Mouse (Mus musculus) forebrain, embryonic 12.5 days (tissue): ENCODE data around the gene 1700018B08Rik. TPM values are rescaled to one million over a fixed set of nuclear protein-coding genes. Genes with fewer than 3 reads are reported as not detected.

Source experiments
- ATAC-seq: fragments of 200-750 bp; cut with Nextera tagmentation; 2 replicates; pipeline ENCODE4 v1.8.0; 2017; ENCODE audit warnings: moderate TSS enrichment; ENCODE audit not compliant: low FRiP score
- H3K27ac ChIP-seq: fragments of 300-500 bp; sonication (generic); 2 replicates; pipeline ENCODE4 v1.5.1; 2016; ENCODE audit warnings: mild to moderate bottlenecking
- H3K27me3 ChIP-seq: fragments of 300-500 bp; sonication (generic); 2 replicates; pipeline ENCODE4 v1.6.1; 2016; ENCODE audit warnings: mild to moderate bottlenecking
- H3K36me3 ChIP-seq: fragments of 300-500 bp; sonication (generic); replicated peaks from 2 replicates; pipeline ENCODE4 v1.6.1; 2016; ENCODE audit warnings: mild to moderate bottlenecking
- H3K4me1 ChIP-seq: fragments of 300-500 bp; sonication (generic); 2 replicates; pipeline ENCODE4 v1.6.1; 2016
- H3K4me2 ChIP-seq: fragments of 300-500 bp; sonication (generic); 2 replicates; pipeline ENCODE4 v1.6.1; 2016; ENCODE audit warnings: mild to moderate bottlenecking, moderate library complexity
- H3K4me3 ChIP-seq: fragments of 300-500 bp; sonication (generic); replicated peaks from 2 replicates; pipeline ENCODE4 v1.5.1; 2016; ENCODE audit warnings: mild to moderate bottlenecking
- H3K9ac ChIP-seq: fragments of 300-500 bp; sonication (generic); 2 replicates; pipeline ENCODE4 v1.6.1; 2016; ENCODE audit warnings: mild to moderate bottlenecking
- H3K9me3 ChIP-seq: fragments of 300-500 bp; sonication (generic); 2 replicates; pipeline ENCODE4 v1.6.1; 2016
- WGBS: fragments of 180-500 bp; shearing (Covaris S2); methylation state at CpG from one replicate; pipeline ENCODE4 v1.1.7; 2016; 5-methylcytosine and 5-hydroxymethylcytosine counted together
- polyA plus RNA-seq: library from polyadenylated mRNA; unstranded; fragments of >200 nt; fragmentation: Nextera tagmentation; extraction: Ambion mirVana; gene quantifications from 2 replicates; pipeline ENCODE4 v1.2.1, GENCODE M21; 2016

Gene 1700018B08Rik
- not detected in 2 replicates for polyA plus RNA-seq

DNA sequence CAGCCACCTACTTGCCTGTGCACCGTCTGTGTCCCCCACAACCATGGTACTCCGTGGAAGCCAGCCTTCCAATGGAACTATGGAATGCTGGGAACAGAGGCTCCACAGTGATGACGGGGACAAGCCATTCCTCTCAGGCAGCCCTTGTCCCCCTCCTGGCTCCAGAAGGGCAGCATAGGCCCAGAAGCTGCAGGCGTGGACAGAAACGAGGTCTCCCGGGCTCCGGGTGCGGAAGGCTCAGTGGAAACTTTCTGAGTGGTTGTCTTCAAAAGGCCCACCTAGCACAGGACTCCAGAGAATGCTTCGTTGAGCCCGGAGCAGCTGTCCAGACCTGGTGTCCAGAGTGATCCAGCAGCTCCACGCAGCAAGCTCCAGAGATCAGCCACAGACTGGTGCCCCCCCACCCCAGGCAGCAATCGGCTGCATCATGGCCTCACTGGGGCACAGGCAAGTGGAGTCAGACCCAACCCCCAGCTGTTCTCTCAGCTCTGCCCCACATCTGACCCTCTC lies at the start of gene 1700018B08Rik:
Gene 1700018B08Rik, minus strand, starts transcription at position 45 of the 510 bp plus-strand sequence.
- no peaks in the 10 kb centered on the region for H3K4me1 ChIP-seq
- H3K27me3 ChIP-seq, result peaks cover 7% of the 10 kb centered on the region; the same call in 1 of the 2 replicates
- H3K36me3 ChIP-seq, result 0 out of 2 replicates have a peak, but pooled peaks cover 2% of the 10 kb centered on the region
- no peak within 1 kb of the TSS for H3K27ac ChIP-seq
- WGBS, result 88% methylated on average over 12 of the region's 12 CpGs
- no peak within 1 kb of the TSS for H3K4me2 ChIP-seq
- no peak within 1 kb of the TSS for H3K9ac ChIP-seq
- no peak within 1 kb of the TSS for H3K4me3 ChIP-seq
- H3K9me3 ChIP-seq, result no peaks in the 10 kb centered on the region
- no peak for ATAC-seq

DNA sequence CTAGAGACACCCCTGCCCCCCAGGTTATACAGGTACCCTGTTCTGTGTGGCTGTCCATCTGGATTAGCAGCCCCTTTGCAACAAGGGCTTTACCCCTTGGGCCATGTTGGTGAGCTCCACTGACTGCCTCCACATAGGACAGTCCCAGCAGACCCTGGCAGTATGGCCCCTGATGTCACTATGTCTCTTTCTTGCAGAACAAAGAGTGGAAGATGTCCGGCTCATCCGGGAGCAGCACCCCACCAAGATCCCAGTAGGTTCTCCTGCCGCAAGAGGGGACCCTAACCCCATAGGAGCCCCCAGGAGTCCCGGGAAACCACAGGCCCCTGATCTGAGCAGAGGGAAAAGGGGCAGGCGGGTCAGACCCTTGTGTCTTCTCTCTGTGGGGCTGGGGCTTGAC lies 49.2 kb upstream of the 1700018B08Rik start:
- H3K4me1 ChIP-seq, result peaks cover 26% of the 10 kb centered on the region
- H3K4me3 ChIP-seq, result no peak overlapping the region
- peaks cover 43% of the 10 kb centered on the region for H3K36me3 ChIP-seq
- H3K9ac ChIP-seq, result no peak overlapping the region
- H3K27ac ChIP-seq, result no peak overlapping the region
- no peaks in the 10 kb centered on the region for H3K27me3 ChIP-seq
- WGBS, result 85% methylated on average over 5 of the region's 5 CpGs
- ATAC-seq, result no peak
- no peaks in the 10 kb centered on the region for H3K9me3 ChIP-seq
- H3K4me2 ChIP-seq, result no peak overlapping the region

DNA sequence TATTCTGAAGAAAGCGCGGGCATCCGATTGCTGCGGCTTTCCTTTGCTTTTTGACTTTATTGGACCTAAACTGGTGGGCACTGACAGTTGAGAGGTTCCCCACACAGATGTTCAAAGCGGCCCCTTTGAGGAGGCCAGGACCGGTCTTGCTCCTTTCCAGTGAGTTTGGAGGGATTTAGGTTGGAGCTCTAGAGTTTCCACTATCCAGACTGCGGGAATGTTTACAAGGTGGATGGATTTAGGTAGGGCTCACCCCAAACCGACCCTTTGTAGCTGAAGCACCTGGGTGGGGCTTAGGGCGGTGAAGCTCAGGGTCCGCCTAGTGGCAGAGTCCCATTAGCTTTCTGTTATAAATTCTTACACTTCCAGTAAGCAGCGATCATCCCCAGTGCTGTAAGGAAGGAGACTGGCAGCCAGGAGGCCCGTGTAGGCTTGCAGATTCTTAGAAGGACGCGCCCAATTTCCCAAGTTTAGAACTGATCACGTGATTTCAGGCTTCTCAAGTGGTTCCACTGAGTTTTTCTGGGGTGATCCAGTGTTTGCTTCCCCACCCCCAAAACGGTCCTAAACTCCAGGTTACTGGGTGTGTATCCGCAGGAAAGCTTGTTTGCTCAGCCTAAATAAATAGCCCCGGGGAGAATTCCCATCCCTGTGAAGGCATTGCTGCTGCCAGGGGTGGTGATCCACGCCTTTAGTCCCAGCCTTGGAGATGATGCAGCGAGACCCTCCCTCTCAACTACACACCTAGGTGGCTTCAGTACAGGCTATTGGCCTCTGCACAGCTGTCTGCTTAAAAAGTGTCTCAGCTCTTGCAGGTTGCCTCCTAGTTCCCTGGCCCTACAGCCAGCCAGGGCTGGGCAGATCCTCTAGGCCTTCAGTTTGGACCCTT lies 47.3 kb upstream of the 1700018B08Rik start:
- Histone ChIP-seq H3K27ac (peak overlapping the region; percentile 73; the same call in 1 of the 2 replicates), H3K4me3 (peak overlapping the region; percentile 95), H3K36me3 (peaks cover 27% of the 10 kb centered on the region), H3K27me3 (0 out of 2 replicates have a peak, but pooled peaks cover 3% of the 10 kb centered on the region), H3K9me3 (no peaks in the 10 kb centered on the region), H3K4me2 (peak overlapping the region; percentile 84), H3K9ac (peak overlapping the region; percentile 83), H3K4me1 (peaks cover 26% of the 10 kb centered on the region)
- ATAC-seq, result no peak
- 17% methylated on average over 20 of the region's 20 CpGs for WGBS

DNA sequence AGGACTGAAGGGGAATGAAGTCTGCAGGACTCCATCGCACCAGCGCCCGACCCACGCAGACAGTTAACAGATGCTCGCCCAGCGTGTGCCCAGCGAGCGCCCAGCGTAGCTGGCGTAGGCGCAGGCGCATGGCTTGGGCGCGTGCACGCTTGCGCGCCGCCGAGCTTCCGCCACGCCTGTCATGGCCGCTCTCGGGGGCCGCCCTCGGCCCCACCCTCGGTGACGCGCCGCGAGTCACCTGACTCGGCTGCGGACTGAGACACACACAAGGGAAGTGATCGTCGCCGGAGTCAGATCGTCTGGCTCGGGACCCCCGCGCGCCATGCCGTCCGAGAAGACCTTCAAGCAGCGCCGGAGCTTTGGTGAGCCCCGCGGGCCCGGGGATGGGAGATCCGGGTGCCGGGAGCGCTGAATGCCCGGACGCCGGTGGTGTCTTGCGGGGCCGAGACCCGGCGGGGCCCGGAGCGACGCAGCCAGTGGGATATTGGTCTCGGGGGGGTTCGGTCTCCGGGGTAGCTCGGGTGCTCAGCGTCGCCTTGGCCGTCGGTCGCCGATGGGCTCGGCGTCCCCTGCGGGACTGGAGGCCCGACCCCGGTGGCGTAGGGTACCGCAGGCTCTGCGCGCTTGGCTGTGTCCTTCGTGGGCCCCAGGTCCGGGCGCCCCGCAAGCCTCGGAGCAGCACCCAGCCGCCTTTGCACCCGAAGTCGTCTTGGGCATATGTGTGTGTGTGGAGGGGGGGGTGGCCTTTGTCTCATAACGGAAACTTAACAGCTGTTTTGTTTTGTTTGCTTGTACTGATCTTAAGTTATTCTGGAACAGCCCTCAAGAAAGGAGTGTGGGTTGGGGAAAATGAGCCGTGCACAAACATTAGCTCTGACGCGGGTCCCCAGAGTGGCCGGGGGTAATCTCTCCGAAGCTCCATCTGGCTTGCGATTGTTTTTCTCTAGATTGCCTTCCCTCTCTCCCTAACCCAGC lies 46.4 kb upstream of the 1700018B08Rik start, which contains the start of gene Map1lc3b:
Gene Map1lc3b, plus strand, starts transcription at position 159 of the 975 bp plus-strand sequence.
- peak within 1 kb of the TSS; percentile 83 for H3K9ac ChIP-seq
- peak within 1 kb of the TSS; percentile 73 for H3K27ac ChIP-seq
- 0 out of 2 replicates have a peak, but pooled peaks cover 3% of the 10 kb centered on the region for H3K27me3 ChIP-seq
- peaks cover 29% of the 10 kb centered on the region for H3K4me1 ChIP-seq
- peak; percentile 88 for ATAC-seq
- H3K4me2 ChIP-seq, result peak within 1 kb of the TSS; percentile 84
- peaks cover 22% of the 10 kb centered on the region for H3K36me3 ChIP-seq
- H3K4me3 ChIP-seq, result peak within 1 kb of the TSS; percentile 95
- WGBS, result under 1% methylated on average over 94 of the region's 94 CpGs
- H3K9me3 ChIP-seq, result no peaks in the 10 kb centered on the region

GRCm38 (mm10) chr8:121589205-121589726 lies 45.1 kb upstream of the 1700018B08Rik start:
- H3K27me3 ChIP-seq, result 0 out of 2 replicates have a peak, but pooled peaks cover 3% of the 10 kb centered on the region
- H3K36me3 ChIP-seq, result peaks cover 11% of the 10 kb centered on the region
- H3K4me3 ChIP-seq, result no peak overlapping the region
- no peak for ATAC-seq
- H3K9ac ChIP-seq, result no peak overlapping the region
- H3K4me2 ChIP-seq, result peak overlapping the region; percentile 84; the same call in 1 of the 2 replicates
- H3K4me1 ChIP-seq, result peaks cover 34% of the 10 kb centered on the region
- H3K27ac ChIP-seq, result no peak overlapping the region
- 45% methylated on average over 2 of the region's 2 CpGs for WGBS
- H3K9me3 ChIP-seq, result no peaks in the 10 kb centered on the region

GRCm38 (mm10) chr8:121588750-121589149 lies 44.6 kb upstream of the 1700018B08Rik start:
- Histone ChIP-seq H3K4me2 (no peak overlapping the region), H3K27me3 (0 out of 2 replicates have a peak, but pooled peaks cover 3% of the 10 kb centered on the region), H3K4me3 (no peak overlapping the region), H3K9me3 (no peaks in the 10 kb centered on the region), H3K27ac (no peak overlapping the region), H3K9ac (no peak overlapping the region), H3K4me1 (peaks cover 34% of the 10 kb centered on the region), H3K36me3 (peaks cover 6% of the 10 kb centered on the region)
- ATAC-seq, result no peak
- WGBS, result 83% methylated on average over 4 of the region's 4 CpGs

DNA sequence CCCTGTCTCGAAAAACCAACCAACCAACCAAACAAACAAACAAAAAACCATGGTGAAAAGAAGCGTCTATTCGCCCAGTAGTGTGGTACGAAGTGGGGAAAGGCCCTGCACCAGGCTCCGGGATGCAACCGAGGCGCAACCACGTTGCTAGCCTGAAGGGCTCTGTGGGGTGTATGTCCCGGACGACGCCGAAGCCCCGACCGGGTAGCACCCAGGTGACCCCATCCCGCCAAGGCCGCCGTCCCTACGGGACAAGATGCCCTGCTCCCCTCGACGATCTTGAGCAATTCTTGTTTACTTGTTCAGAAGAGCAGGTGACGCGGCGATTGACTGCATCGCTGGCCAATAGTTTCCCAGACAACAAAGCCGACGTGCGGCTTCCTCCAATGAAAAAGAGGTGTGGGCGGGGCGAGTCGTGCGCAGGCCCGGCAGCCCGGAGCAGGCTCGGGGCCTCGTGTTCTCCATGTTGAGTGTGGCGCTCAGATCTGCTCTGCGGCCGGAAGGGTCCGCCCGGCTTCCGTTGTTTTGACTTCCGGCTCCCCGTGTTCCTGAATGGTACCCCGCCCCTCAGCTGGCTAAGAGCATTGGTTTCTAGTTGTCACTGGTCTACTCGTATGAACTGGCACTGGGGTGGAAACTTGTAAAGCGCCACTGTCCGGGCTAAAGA lies 41.2 kb upstream of the 1700018B08Rik start:
- Histone ChIP-seq H3K36me3 (no peaks in the 10 kb centered on the region), H3K4me2 (peak overlapping the region; percentile 71), H3K9ac (peak overlapping the region; percentile 59), H3K9me3 (no peaks in the 10 kb centered on the region), H3K4me3 (peak overlapping the region; percentile 61), H3K4me1 (peaks cover 13% of the 10 kb centered on the region), H3K27me3 (0 out of 2 replicates have a peak, but pooled peaks cover 3% of the 10 kb centered on the region), H3K27ac (no peak overlapping the region)
- 1% methylated on average over 47 of the region's 47 CpGs for WGBS
- ATAC-seq, result peak; percentile 96

GRCm38 (mm10) chr8:121584730-121585129 lies 40.6 kb upstream of the 1700018B08Rik start:
- peak overlapping the region; percentile 71 for H3K4me2 ChIP-seq
- no peaks in the 10 kb centered on the region for H3K9me3 ChIP-seq
- H3K27ac ChIP-seq, result no peak overlapping the region
- H3K4me1 ChIP-seq, result peaks cover 10% of the 10 kb centered on the region
- H3K36me3 ChIP-seq, result no peaks in the 10 kb centered on the region
- 48% methylated on average over 13 of the region's 13 CpGs for WGBS
- H3K9ac ChIP-seq, result no peak overlapping the region; the same call in 1 of the 2 replicates
- ATAC-seq, result no peak
- H3K4me3 ChIP-seq, result peak overlapping the region; percentile 61
- H3K27me3 ChIP-seq, result 0 out of 2 replicates have a peak, but pooled peaks cover 3% of the 10 kb centered on the region

DNA sequence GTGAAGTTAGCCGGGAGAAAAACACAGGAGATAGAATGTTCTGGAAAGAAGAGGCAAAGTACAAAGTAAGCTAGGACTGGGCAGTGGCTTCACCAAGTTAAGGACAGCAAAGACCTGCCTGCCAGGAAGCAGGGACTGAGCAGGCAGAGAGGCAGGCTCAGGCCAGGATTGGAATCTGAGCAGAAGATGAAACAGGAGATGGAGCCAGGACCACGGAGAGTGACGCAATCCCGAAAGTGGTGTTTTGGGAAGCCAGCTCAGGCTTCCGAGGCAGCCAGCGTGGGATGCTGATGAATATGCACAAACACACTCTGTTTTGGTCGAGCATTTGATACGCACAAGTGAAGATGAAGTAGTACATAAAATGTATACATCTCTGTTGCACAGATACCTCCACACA lies 39.5 kb upstream of the 1700018B08Rik start:
- Histone ChIP-seq H3K9me3 (no peaks in the 10 kb centered on the region), H3K4me1 (peaks cover 14% of the 10 kb centered on the region), H3K36me3 (no peaks in the 10 kb centered on the region), H3K27me3 (0 out of 2 replicates have a peak, but pooled peaks cover 3% of the 10 kb centered on the region), H3K27ac (no peak overlapping the region), H3K4me3 (no peak overlapping the region), H3K9ac (no peak overlapping the region), H3K4me2 (no peak overlapping the region)
- WGBS, result 65% methylated on average over 8 of the region's 8 CpGs
- ATAC-seq, result no peak

DNA sequence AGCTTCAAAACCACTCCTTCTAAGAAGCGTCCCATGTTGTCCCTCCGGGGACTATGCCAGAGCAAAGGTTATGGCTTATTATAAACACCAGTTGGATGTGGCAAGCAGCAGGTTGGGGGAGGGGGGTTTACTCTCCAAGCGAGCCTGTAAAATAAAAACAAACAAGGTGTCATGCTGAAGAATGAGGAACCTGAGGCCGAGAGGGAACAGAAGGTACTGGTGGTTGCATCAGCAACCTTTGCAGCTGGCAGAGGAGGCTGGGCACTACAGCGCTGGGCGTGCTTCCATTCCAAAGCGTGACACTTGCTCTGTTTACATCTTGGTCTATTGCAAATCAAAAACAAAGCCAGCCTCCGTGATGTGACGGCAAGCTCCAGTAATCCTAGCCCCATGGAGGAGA lies 36.3 kb upstream of the 1700018B08Rik start:
- Histone ChIP-seq H3K27ac (no peak overlapping the region), H3K9me3 (no peaks in the 10 kb centered on the region), H3K9ac (no peak overlapping the region), H3K4me3 (no peak overlapping the region), H3K4me2 (no peak overlapping the region), H3K36me3 (no peaks in the 10 kb centered on the region), H3K27me3 (no peaks in the 10 kb centered on the region), H3K4me1 (peaks cover 35% of the 10 kb centered on the region)
- ATAC-seq, result no peak
- WGBS, result 47% methylated on average over 9 of the region's 9 CpGs
